Mouse (Mus musculus) ES-Bruce4 (cell line): Measurements from ENCODE around the gene Zfp575.

Experiments used
- CTCF ChIP-seq: IDR thresholded peaks from one replicate; pipeline ENCODE4 v1.8.1; 2011; ENCODE audit warnings: low read depth, low read length
- POLR2A ChIP-seq: IDR thresholded peaks from one replicate; pipeline ENCODE4 v1.8.1; 2011; ENCODE audit warnings: low read length; ENCODE audit not compliant: insufficient read depth

GRCm38 (mm10) chr7:24621193-24621592, 33.8 kb upstream of the Zfp575 start:
- TF ChIP-seq POLR2A, result no peak
- TF ChIP-seq CTCF, result peak; percentile 3
